Mouse (Mus musculus): Measurements from ENCODE around the gene Boc.

DNA sequence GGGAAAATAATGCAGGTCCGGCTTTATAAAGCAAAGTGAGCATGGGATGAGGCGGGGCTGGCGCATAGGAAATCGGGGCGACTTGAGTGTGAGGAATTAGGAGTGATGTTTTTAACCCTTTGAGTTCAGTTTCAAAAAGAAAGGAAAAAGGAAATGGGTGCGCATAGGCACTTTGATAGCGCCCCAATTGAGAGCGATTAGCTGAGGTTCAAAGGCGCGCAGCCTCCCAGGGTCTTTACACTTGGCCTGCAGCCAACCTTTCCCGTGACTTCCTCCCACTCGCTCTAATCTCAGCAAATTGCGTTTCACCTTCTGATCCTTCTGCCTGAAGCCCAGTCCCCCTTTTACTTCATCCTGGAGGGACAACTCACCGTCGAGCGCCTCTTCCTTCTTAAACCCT, 25.8 kb downstream of the Boc start:
- no peak for TF ChIP-seq POLR2A (IDR thresholded peaks at IDR 0.05; ENCODE audit: borderline replicate concordance, extremely low read depth, low read depth, low read length)
- no peak for TF ChIP-seq CTCF (IDR thresholded peaks at IDR 0.05; ENCODE audit: insufficient read depth, low read length)
